8 mouse cellular contexts compared by ENCODE assay signal in genomic region chr6:85374734-85375114, GRCm38 (mm10). TPM values are rescaled to one million over a fixed set of nuclear protein-coding genes. Genes with fewer than 3 reads are reported as not detected.
A peak's percentile ranks its signal among the peaks of the same experiment; 100 is the strongest.
DNase-seq lines count a peak whose midpoint lies in the region; ATAC-seq and TF ChIP-seq lines count a peak whose summit lies in the region.

No protein-coding gene starts in this region.

- no peaks in the 10 kb centered on the region for H3K9me3 ChIP-seq in ES-Bruce4 (replicated peaks; ENCODE audit: control insufficient read depth, insufficient read depth, low read length, poor library complexity, severe bottlenecking)
- no peaks in the 10 kb centered on the region for H3K9me3 ChIP-seq in forebrain, embryonic 14.5 days (replicated peaks; ENCODE audit: control insufficient read depth, low read length)
- H3K9me3 ChIP-seq in neural tube, embryonic 15.5 days (replicated peaks) = no peaks in the 10 kb centered on the region

- no peak overlapping the region for H3K9ac ChIP-seq in ES-Bruce4 (ENCODE audit: low read depth, poor library complexity, severe bottlenecking)
- peak overlapping the region; percentile 82 for H3K9ac ChIP-seq in forebrain, embryonic 14.5 days (ENCODE audit: low read length)
- peak overlapping the region; percentile 88 for H3K9ac ChIP-seq in neural tube, embryonic 15.5 days (replicated peaks)

- peak; percentile 92 for ATAC-seq in cerebellum, adult (ENCODE audit: insufficient number of reproducible peaks, low FRiP score, low TSS enrichment)
- ATAC-seq in forebrain, embryonic 14.5 days = peak; percentile 98
- peak; percentile 98 for ATAC-seq in neural tube, embryonic 15.5 days (ENCODE audit: low FRiP score)

- no peaks in the 10 kb centered on the region for H3K4me1 ChIP-seq in ES-Bruce4 (ENCODE audit: control insufficient read depth, insufficient read depth, low read length)
- H3K4me1 ChIP-seq in forebrain, embryonic 14.5 days (ENCODE audit: control insufficient read depth, insufficient read depth, low read length) = peaks cover 22% of the 10 kb centered on the region; the same call in 1 of the 2 replicates
- peaks cover 47% of the 10 kb centered on the region for H3K4me1 ChIP-seq in neural tube, embryonic 15.5 days

- peak overlapping the region; percentile 82 for H3K4me2 ChIP-seq in forebrain, embryonic 14.5 days (ENCODE audit: low read length)
- H3K4me2 ChIP-seq in neural tube, embryonic 15.5 days = peak overlapping the region; percentile 68

- no peaks in the 10 kb centered on the region for H3K27me3 ChIP-seq in ES-Bruce4 (ENCODE audit: control insufficient read depth, insufficient read depth, low read length, poor library complexity, severe bottlenecking)
- H3K27me3 ChIP-seq in forebrain, embryonic 14.5 days (replicated peaks; ENCODE audit: control insufficient read depth, insufficient read depth, low read length) = no peaks in the 10 kb centered on the region
- H3K27me3 ChIP-seq in neural tube, embryonic 15.5 days (replicated peaks) = no peaks in the 10 kb centered on the region

- intact Hi-C loops in heart, postnatal 14 days (cut with DNase I) = no loop called here

- TF ChIP-seq CTCF in ES-Bruce4 (IDR thresholded peaks at IDR 0.05; ENCODE audit: low read depth, low read length) = no peak

- TF ChIP-seq POLR2A in ES-Bruce4 (IDR thresholded peaks at IDR 0.05; ENCODE audit: insufficient read depth, low read length) = no peak

- no peak overlapping the region for H3K27ac ChIP-seq in ES-Bruce4 (ENCODE audit: insufficient read depth, low read length)
- H3K27ac ChIP-seq in forebrain, embryonic 14.5 days (ENCODE audit: low read depth, low read length) = 0 out of 2 replicates have a peak overlapping the region, but pooled peaks have one; percentile 44
- peak overlapping the region; percentile 85 for H3K27ac ChIP-seq in neural tube, embryonic 15.5 days (replicated peaks)

- DNase-seq in forebrain, embryonic 14.5 days (ENCODE audit: low spot score) = peak; percentile 98
- peak; percentile 96 to 97 for DNase-seq in heart, postnatal 14 days
- DNase-seq in layer of hippocampus, adult 11-12 months (ENCODE audit: low spot score) = peak; percentile 95
- peak; percentile 96 to 97 for DNase-seq in lung, adult 18-20 months
- peak; percentile 96 for DNase-seq in testis, postnatal 14 days (ENCODE audit: low spot score)

- TF ChIP-seq EP300 in ES-Bruce4 (IDR thresholded peaks at IDR 0.05; ENCODE audit: insufficient read depth, low read depth, low read length) = no peak

- peak overlapping the region; percentile 93 for H3K4me3 ChIP-seq in ES-Bruce4 (ENCODE audit: low read depth, low read length)
- peak overlapping the region; percentile 75 for H3K4me3 ChIP-seq in forebrain, embryonic 14.5 days (ENCODE audit: low read depth, low read length)
- peak overlapping the region; percentile 77 for H3K4me3 ChIP-seq in neural tube, embryonic 15.5 days (replicated peaks)

- no peaks in the 10 kb centered on the region for H3K36me3 ChIP-seq in ES-Bruce4 (ENCODE audit: control insufficient read depth, insufficient read depth, low read length, poor library complexity, severe bottlenecking)
- H3K36me3 ChIP-seq in forebrain, embryonic 14.5 days (ENCODE audit: control insufficient read depth, insufficient read depth, low read length) = no peaks in the 10 kb centered on the region
- H3K36me3 ChIP-seq in neural tube, embryonic 15.5 days = 0 out of 2 replicates have a peak, but pooled peaks cover 2% of the 10 kb centered on the region

- WGBS in forebrain, embryonic 14.5 days = 0% methylated on average over 19 of the region's 19 CpGs
- 0% methylated on average over 19 of the region's 19 CpGs for WGBS in neural tube, embryonic 15.5 days

RNA-seq across cellular contexts. Expression of gene Rab11fip5, which starts 0.3 kb away (rescaled TPM):
- 15.8 and 18.3 TPM in 2 replicates for polyA plus RNA-seq in ES-Bruce4 (2011; ENCODE audit: insufficient read depth, insufficient read length, low read depth, missing spikeins)
- 9.2 and 12.7 TPM in 2 replicates for polyA plus RNA-seq in forebrain, embryonic 14.5 days (2014; fragmentation: Nextera tagmentation; extraction: Ambion mirVana)
- 10 to 100 TPM; 53.9 to 54.0 TPM for total RNA-seq in heart, postnatal 14 days (2021)
- 22.5 and 24.3 TPM in 2 replicates for polyA plus RNA-seq in neural tube, embryonic 15.5 days (2015; fragmentation: Nextera tagmentation; extraction: Ambion mirVana)

RNA-seq across cellular contexts. Expression of gene Sfxn5, which starts 41.5 kb away (rescaled TPM):
- 6.0 and 7.9 TPM in 2 replicates for polyA plus RNA-seq in ES-Bruce4 (2011; ENCODE audit: insufficient read depth, insufficient read length, low read depth, missing spikeins)
- polyA plus RNA-seq in forebrain, embryonic 14.5 days (2014; fragmentation: Nextera tagmentation; extraction: Ambion mirVana) = 15.2 and 15.7 TPM in 2 replicates
- 1 to 10 TPM; 3.9 to 5.7 TPM for total RNA-seq in heart, postnatal 14 days (2021)
- 38.4 and 39.3 TPM in 2 replicates for polyA plus RNA-seq in neural tube, embryonic 15.5 days (2015; fragmentation: Nextera tagmentation; extraction: Ambion mirVana)

RNA-seq across cellular contexts. Expression of gene Noto, which starts 49.0 kb away (rescaled TPM):
- not detected in 2 replicates for polyA plus RNA-seq in ES-Bruce4 (2011; ENCODE audit: insufficient read depth, insufficient read length, low read depth, missing spikeins)
- polyA plus RNA-seq in forebrain, embryonic 14.5 days (2014; fragmentation: Nextera tagmentation; extraction: Ambion mirVana) = not detected in 2 replicates
- not detected for total RNA-seq in heart, postnatal 14 days (2021)
- polyA plus RNA-seq in neural tube, embryonic 15.5 days (2015; fragmentation: Nextera tagmentation; extraction: Ambion mirVana) = not detected in 2 replicates

RNA-seq across cellular contexts. Expression of gene Smyd5, which starts 57.1 kb away (rescaled TPM):
- 42.3 and 44.4 TPM in 2 replicates for polyA plus RNA-seq in ES-Bruce4 (2011; ENCODE audit: insufficient read depth, insufficient read length, low read depth, missing spikeins)
- 37.2 and 41.3 TPM in 2 replicates for polyA plus RNA-seq in forebrain, embryonic 14.5 days (2014; fragmentation: Nextera tagmentation; extraction: Ambion mirVana)
- 1 to 10 TPM; 5.1 to 6.6 TPM for total RNA-seq in heart, postnatal 14 days (2021)
- 75.6 and 79.1 TPM in 2 replicates for polyA plus RNA-seq in neural tube, embryonic 15.5 days (2015; fragmentation: Nextera tagmentation; extraction: Ambion mirVana)
